ENCODE assay signal across 8 mouse cellular contexts in genomic region chr5:34168950-34169891, GRCm38 (mm10). TPM values are rescaled to one million over a fixed set of nuclear protein-coding genes. Genes with fewer than 3 reads are reported as not detected.
A peak's percentile ranks its signal among the peaks of the same experiment; 100 is the strongest.
DNase-seq lines count a peak whose midpoint lies in the region; ATAC-seq lines count a peak whose summit lies in the region.

TSS of gene Poln (minus strand) at chr5:34169448.
TSS of gene Haus3 (minus strand) at chr5:34169527.

- ATAC-seq in heart, embryonic 13.5 days (ENCODE audit: extremely low read depth, insufficient number of reproducible peaks, low FRiP score, low TSS enrichment) = peak; percentile 99
- peak; percentile 99 for ATAC-seq in liver, embryonic 12.5 days
- ATAC-seq in stomach, embryonic 15.5 days (ENCODE audit: insufficient read depth, low FRiP score, low read depth) = peak; percentile 100

- H3K4me3 ChIP-seq in brown adipose tissue, adult 24 weeks (ENCODE audit: insufficient read depth, low read depth, low read length) = peak within 1 kb of the TSS; percentile 79
- peak within 1 kb of the TSS; percentile 76 for H3K4me3 ChIP-seq in heart, embryonic 13.5 days
- H3K4me3 ChIP-seq in liver, embryonic 12.5 days = peak within 1 kb of the TSS; percentile 85
- peak within 1 kb of the TSS; percentile 88 for H3K4me3 ChIP-seq in stomach, embryonic 15.5 days (replicated peaks)

- H3K27me3 ChIP-seq in heart, embryonic 13.5 days (replicated peaks) = no peaks in the 10 kb centered on the region
- no peaks in the 10 kb centered on the region for H3K27me3 ChIP-seq in liver, embryonic 12.5 days (replicated peaks)
- no peaks in the 10 kb centered on the region for H3K27me3 ChIP-seq in stomach, embryonic 15.5 days (replicated peaks)

- peak within 1 kb of the TSS; percentile 78 for H3K4me2 ChIP-seq in heart, embryonic 13.5 days
- peak within 1 kb of the TSS; percentile 77 for H3K4me2 ChIP-seq in liver, embryonic 12.5 days
- H3K4me2 ChIP-seq in stomach, embryonic 15.5 days = peak within 1 kb of the TSS; percentile 69

- DNase-seq in CD4-positive, CD25-positive, alpha-beta regulatory T cell, adult 2 months (ENCODE audit: low read depth, low spot score) = peak; percentile 99
- DNase-seq in fat pad, adult 2 months (ENCODE audit: extremely low read depth, low read depth, low spot score) = peak; percentile 74
- DNase-seq in kidney, postnatal 10 days = peak; percentile 99
- DNase-seq in natural killer cell, adult 2 months (ENCODE audit: low spot score in 2 of 2) = peak; percentile 95 to 96

- H3K9ac ChIP-seq in heart, embryonic 13.5 days = peak within 1 kb of the TSS; percentile 93
- H3K9ac ChIP-seq in liver, embryonic 12.5 days = peak within 1 kb of the TSS; percentile 92
- peak within 1 kb of the TSS; percentile 80 for H3K9ac ChIP-seq in stomach, embryonic 15.5 days

- WGBS in heart, embryonic 13.5 days = under 1% methylated on average over 57 of the region's 57 CpGs
- under 1% methylated on average over 57 of the region's 57 CpGs for WGBS in liver, embryonic 12.5 days (ENCODE audit: insufficient replicate concordance)
- under 1% methylated on average over 57 of the region's 57 CpGs for WGBS in stomach, embryonic 15.5 days

- H3K9me3 ChIP-seq in heart, embryonic 13.5 days = no peaks in the 10 kb centered on the region
- no peaks in the 10 kb centered on the region for H3K9me3 ChIP-seq in liver, embryonic 12.5 days (replicated peaks)
- H3K9me3 ChIP-seq in stomach, embryonic 15.5 days = no peaks in the 10 kb centered on the region

- H3K27ac ChIP-seq in brown adipose tissue, adult 24 weeks (replicated peaks; ENCODE audit: low read depth, low read length) = peak within 1 kb of the TSS; percentile 87
- peak within 1 kb of the TSS; percentile 87 for H3K27ac ChIP-seq in heart, embryonic 13.5 days (replicated peaks)
- H3K27ac ChIP-seq in liver, embryonic 12.5 days = peak within 1 kb of the TSS; percentile 93
- peak within 1 kb of the TSS; percentile 90 for H3K27ac ChIP-seq in stomach, embryonic 15.5 days

- peaks cover 24% of the 10 kb centered on the region for H3K36me3 ChIP-seq in heart, embryonic 13.5 days
- peaks cover 13% of the 10 kb centered on the region for H3K36me3 ChIP-seq in liver, embryonic 12.5 days
- no peaks in the 10 kb centered on the region for H3K36me3 ChIP-seq in stomach, embryonic 15.5 days

- no peaks in the 10 kb centered on the region for H3K4me1 ChIP-seq in brown adipose tissue, adult 24 weeks (ENCODE audit: control insufficient read depth, insufficient read depth, insufficient read length, low read length)
- H3K4me1 ChIP-seq in heart, embryonic 13.5 days = peaks cover 38% of the 10 kb centered on the region
- H3K4me1 ChIP-seq in liver, embryonic 12.5 days = peaks cover 39% of the 10 kb centered on the region
- peaks cover 7% of the 10 kb centered on the region for H3K4me1 ChIP-seq in stomach, embryonic 15.5 days

RNA-seq across cellular contexts. Expression of gene Poln, which starts in this region (rescaled TPM):
- 137 and 175 TPM in 2 replicates for polyA plus RNA-seq in brown adipose tissue, adult 24 weeks (2012; ENCODE audit: insufficient read depth, insufficient read length, missing spikeins)
- polyA plus RNA-seq in heart, embryonic 13.5 days (2015; fragmentation: Nextera tagmentation; extraction: Ambion mirVana) = 0.24 and 0.47 TPM in 2 replicates
- 0.48 and 0.56 TPM in 2 replicates for polyA plus RNA-seq in liver, embryonic 12.5 days (2016; fragmentation: Nextera tagmentation; extraction: Ambion mirVana)
- polyA plus RNA-seq in stomach, embryonic 15.5 days (2015; fragmentation: Nextera tagmentation; extraction: Ambion mirVana) = 0.81 and 0.92 TPM in 2 replicates

RNA-seq across cellular contexts. Expression of gene Haus3, which starts in this region (rescaled TPM):
- 24.5 and 28.1 TPM in 2 replicates for polyA plus RNA-seq in brown adipose tissue, adult 24 weeks (2012; ENCODE audit: insufficient read depth, insufficient read length, missing spikeins)
- polyA plus RNA-seq in heart, embryonic 13.5 days (2015; fragmentation: Nextera tagmentation; extraction: Ambion mirVana) = 20.8 and 25.4 TPM in 2 replicates
- 38.0 and 39.8 TPM in 2 replicates for polyA plus RNA-seq in liver, embryonic 12.5 days (2016; fragmentation: Nextera tagmentation; extraction: Ambion mirVana)
- polyA plus RNA-seq in stomach, embryonic 15.5 days (2015; fragmentation: Nextera tagmentation; extraction: Ambion mirVana) = 33.7 and 35.9 TPM in 2 replicates

Comparison
In these comparisons a context has a peak if more than half of its experiments do, and no peak if none do; other contexts are left out.
1. Peak in every context shown above with its lines: DNase-seq, ATAC-seq, H3K4me3 ChIP-seq and H3K27ac ChIP-seq.
2. RNA of gene Poln (polyA plus RNA-seq): 137 to 175 TPM in brown adipose tissue, adult 24 weeks; 0.81 to 0.92 TPM in stomach, embryonic 15.5 days, 0.48 to 0.56 TPM in liver, embryonic 12.5 days and 0.24 to 0.47 TPM in heart, embryonic 13.5 days; every median in the first group is over 10 times any median in the second.